Mouse (Mus musculus) lung, adult 2 months (tissue): ENCODE results near the gene A830031A19Rik.

ENCODE experiments used
- CTCF ChIP-seq: fragments of 200-500 bp; IDR thresholded peaks from 2 replicates; pipeline ENCODE4 v1.5.1; 2011; ENCODE audit warnings: mild to moderate bottlenecking, low read length, control low read depth; ENCODE audit not compliant: insufficient read depth
- POLR2A ChIP-seq: fragments of 200-500 bp; IDR thresholded peaks from 2 replicates; pipeline ENCODE4 v1.6.1; 2011; ENCODE audit warnings: low read depth, mild to moderate bottlenecking, control low read depth, low read length, borderline replicate concordance; ENCODE audit errors: extremely low read depth

DNA sequence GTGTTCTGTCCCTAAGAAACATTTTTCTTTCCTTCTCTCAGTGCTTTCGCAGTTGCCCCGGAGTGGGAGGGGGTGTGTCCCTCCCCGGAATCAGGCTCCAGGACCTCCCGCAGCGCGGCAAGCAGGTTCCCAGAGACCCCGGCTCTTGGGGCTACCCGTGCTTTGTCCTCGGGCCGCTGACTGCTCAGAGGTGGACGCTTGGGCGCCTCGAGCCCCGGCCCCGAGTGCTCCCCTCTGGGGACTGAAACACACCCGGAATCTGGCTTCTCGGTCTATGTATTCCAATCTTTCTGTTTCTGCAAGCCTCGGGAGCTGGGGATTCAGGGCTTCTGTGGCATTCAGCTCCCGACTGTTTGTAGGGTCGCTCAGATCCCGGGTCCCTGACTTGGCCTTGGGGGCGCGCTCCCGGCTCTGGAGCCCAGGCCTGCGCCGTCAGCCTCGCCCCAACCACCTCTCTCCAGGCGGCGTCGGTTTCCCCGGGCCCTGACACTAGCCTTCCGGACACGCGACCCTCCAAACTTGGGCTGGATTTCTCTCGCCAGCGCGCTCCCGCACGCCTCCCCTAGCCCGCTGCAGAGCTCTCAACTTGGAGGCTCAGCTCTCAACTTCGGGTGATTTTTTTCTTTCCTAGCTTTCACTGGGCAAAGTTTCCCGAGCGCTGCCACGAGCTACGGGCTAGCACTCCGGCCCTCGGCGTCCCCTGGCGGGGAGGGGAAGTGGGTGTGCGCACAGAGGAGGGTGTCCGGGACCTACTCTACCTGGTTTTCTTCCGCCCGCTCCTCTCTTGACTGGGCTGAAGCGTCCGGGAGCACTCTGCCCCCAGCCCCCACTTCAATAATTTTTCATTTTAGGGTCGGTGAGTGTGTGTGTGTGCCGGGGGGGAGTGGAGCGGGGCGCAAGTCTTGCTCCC lies 2.2 kb upstream of the A830031A19Rik start:
- TF ChIP-seq CTCF: no peak
- no peak for TF ChIP-seq POLR2A
